Mouse (Mus musculus): ENCODE measurements around the gene Plcb3. TPM values are rescaled to one million over a fixed set of nuclear protein-coding genes. Genes with fewer than 3 reads are reported as not detected.

The Plcb3 gene
- polyA plus RNA-seq, 1 experiment from 2014 or later = 25.0 TPM

DNA sequence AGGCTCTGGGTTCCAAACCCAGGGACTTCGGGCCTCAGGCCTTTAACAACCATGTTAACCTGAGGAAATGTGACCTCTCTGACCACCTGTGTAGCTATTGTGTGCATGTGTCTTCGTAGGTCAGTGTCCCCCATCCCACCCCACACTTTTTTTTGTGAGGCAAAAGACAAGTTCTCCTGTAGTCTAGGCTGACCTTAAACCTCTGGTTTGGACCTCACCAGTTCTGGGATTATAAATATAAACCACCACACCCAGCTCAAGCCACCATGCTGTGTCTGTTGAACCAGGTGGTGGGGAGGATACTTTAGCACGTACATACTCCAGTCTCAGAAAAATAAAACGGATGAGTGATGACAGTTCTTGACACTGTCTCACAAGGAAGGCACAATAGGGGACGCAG is 26.3 kb downstream of the Plcb3 start:
- Histone ChIP-seq H3K36me3 (ENCODE audit: control insufficient read depth, insufficient read depth, low read length) (no peaks in the 10 kb centered on the region), H3K27ac (ENCODE audit: low read depth, low read length) (peak overlapping the region; percentile 97; the same call in 1 of the 2 replicates), H3K4me3 (ENCODE audit: low read depth, low read length) (peak overlapping the region; percentile 63), H3K9me3 (ENCODE audit: control insufficient read depth, low read length) (no peaks in the 10 kb centered on the region), H3K9ac (ENCODE audit: low read length) (peak overlapping the region; percentile 86), H3K4me2 (ENCODE audit: low read depth) (peak overlapping the region; percentile 81), H3K4me1 (ENCODE audit: control insufficient read depth, insufficient read depth, low read length) (peaks cover 10% of the 10 kb centered on the region), H3K27me3 (ENCODE audit: control insufficient read depth, insufficient read depth, low read length) (no peaks in the 10 kb centered on the region)
- no peak for ATAC-seq (ENCODE audit: insufficient read depth, low FRiP score, low TSS enrichment)
- DNase-seq (ENCODE audit: low spot score) = no peak
- 54% methylated on average over 5 of the region's 5 CpGs for WGBS

DNA sequence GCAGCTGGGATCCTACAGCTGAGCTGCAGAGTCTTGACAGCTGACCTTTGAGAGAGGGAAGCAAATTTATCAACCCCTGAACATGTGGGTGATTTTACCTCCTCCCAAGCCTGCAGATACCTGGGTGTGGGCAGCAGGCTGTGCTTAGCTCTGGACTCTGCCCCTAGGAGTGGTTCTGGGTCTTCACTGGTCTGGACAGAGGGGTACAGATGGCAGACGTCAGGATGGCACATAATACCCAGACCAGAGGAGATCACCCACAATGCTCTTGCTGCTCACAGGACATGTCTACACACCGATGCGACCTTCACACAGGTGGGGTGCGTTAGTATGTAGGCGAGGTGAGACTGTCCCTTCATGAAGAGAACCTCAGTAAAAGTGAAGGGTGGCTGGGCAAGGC is 26.7 kb downstream of the Plcb3 start:
- H3K4me1 ChIP-seq (ENCODE audit: control insufficient read depth, insufficient read depth, low read length) = peaks cover 10% of the 10 kb centered on the region
- no peaks in the 10 kb centered on the region for H3K27me3 ChIP-seq (ENCODE audit: control insufficient read depth, insufficient read depth, low read length)
- ATAC-seq (ENCODE audit: insufficient read depth, low FRiP score, low TSS enrichment) = no peak
- WGBS = 88% methylated on average over 5 of the region's 5 CpGs
- H3K27ac ChIP-seq (ENCODE audit: low read depth, low read length) = no peak overlapping the region
- H3K9me3 ChIP-seq (ENCODE audit: control insufficient read depth, low read length) = no peaks in the 10 kb centered on the region
- H3K36me3 ChIP-seq (ENCODE audit: control insufficient read depth, insufficient read depth, low read length) = no peaks in the 10 kb centered on the region
- DNase-seq (ENCODE audit: low spot score) = no peak
- no peak overlapping the region for H3K4me2 ChIP-seq (ENCODE audit: low read depth)
- no peak overlapping the region for H3K9ac ChIP-seq (ENCODE audit: low read length)
- no peak overlapping the region for H3K4me3 ChIP-seq (ENCODE audit: low read depth, low read length)

DNA sequence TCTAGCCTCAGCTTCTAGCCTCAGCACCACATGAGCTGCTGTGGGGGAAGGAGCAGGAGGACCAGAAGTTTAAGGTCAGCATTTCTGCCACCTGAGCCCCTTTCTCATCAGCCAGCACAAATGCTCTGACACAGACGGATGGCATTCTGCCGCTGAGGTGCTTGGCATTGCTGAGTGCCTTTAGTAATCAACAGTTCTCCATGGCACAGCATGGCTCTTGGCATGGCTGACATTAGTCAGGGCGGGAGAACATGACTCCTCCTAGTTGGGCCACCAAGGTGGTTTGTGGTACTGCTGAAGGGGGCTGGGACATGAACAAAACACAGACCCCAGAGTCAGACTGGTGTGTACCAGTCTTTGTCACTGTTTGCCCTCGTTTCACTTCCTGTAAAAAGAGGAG is 28.1 kb downstream of the Plcb3 start:
- no peaks in the 10 kb centered on the region for H3K36me3 ChIP-seq (ENCODE audit: control insufficient read depth, insufficient read depth, low read length)
- no peaks in the 10 kb centered on the region for H3K27me3 ChIP-seq (ENCODE audit: control insufficient read depth, insufficient read depth, low read length)
- no peak overlapping the region for H3K4me3 ChIP-seq (ENCODE audit: low read depth, low read length)
- H3K27ac ChIP-seq (ENCODE audit: low read depth, low read length) = no peak overlapping the region
- H3K9ac ChIP-seq (ENCODE audit: low read length) = no peak overlapping the region
- peaks cover 10% of the 10 kb centered on the region for H3K4me1 ChIP-seq (ENCODE audit: control insufficient read depth, insufficient read depth, low read length)
- ATAC-seq (ENCODE audit: insufficient read depth, low FRiP score, low TSS enrichment) (no peak), DNase-seq (ENCODE audit: low spot score) (no peak)
- H3K4me2 ChIP-seq (ENCODE audit: low read depth) = no peak overlapping the region
- H3K9me3 ChIP-seq (ENCODE audit: control insufficient read depth, low read length) = no peaks in the 10 kb centered on the region
- WGBS = 78% methylated on average over 4 of the region's 4 CpGs

DNA sequence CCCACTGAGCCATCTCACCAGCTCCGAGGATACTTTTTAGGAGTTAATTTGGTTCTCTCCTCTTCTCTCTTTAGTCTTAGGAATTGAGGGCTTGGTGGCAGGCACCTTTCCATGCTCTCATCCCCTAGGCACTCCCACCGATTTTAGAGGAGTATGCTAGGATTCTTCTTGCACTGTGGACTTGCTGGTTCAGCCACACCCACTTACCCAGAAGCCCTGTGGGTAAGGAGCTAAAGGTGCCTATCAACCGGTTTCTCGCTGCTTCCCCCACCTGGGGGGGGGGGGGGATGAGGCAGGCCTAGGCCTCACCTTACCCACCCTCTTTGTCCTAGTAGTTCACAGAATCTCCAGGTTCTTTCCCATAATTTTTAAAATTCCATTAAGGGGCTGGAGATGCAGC is 28.5 kb downstream of the Plcb3 start:
- H3K27ac ChIP-seq (ENCODE audit: low read depth, low read length) = no peak overlapping the region
- peaks cover 11% of the 10 kb centered on the region for H3K4me1 ChIP-seq (ENCODE audit: control insufficient read depth, insufficient read depth, low read length)
- whole genome bisulfite sequencing = 64% methylated on average over 4 of the region's 4 CpGs
- no peak overlapping the region for H3K4me3 ChIP-seq (ENCODE audit: low read depth, low read length)
- H3K4me2 ChIP-seq (ENCODE audit: low read depth) = no peak overlapping the region
- H3K27me3 ChIP-seq (ENCODE audit: control insufficient read depth, insufficient read depth, low read length) = no peaks in the 10 kb centered on the region
- DNase-seq (ENCODE audit: low spot score) (no peak), ATAC-seq (ENCODE audit: insufficient read depth, low FRiP score, low TSS enrichment) (no peak)
- H3K9ac ChIP-seq (ENCODE audit: low read length) = no peak overlapping the region
- no peaks in the 10 kb centered on the region for H3K36me3 ChIP-seq (ENCODE audit: control insufficient read depth, insufficient read depth, low read length)
- no peaks in the 10 kb centered on the region for H3K9me3 ChIP-seq (ENCODE audit: control insufficient read depth, low read length)

DNA sequence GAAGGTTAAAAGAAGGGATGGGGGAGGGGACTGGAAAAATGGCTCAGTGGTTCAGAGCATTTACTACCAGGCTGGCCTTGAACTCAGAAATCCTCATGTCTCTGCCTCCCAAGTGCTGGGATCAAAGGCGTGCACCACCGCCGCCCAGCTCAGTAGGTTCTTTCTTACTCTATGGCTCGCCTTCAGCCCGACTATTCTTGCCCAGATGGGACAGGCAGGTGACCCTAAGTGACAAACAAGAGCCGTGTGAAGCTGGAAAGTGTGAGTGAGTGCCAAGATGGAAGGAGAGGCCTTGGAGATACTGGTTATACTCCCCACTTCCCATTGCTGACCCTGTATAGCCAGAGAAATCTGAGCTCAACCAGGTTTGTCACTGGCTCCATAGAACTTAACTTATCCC is 32.6 kb downstream of the Plcb3 start:
- ATAC-seq (ENCODE audit: insufficient read depth, low FRiP score, low TSS enrichment) (no peak), DNase-seq (ENCODE audit: low spot score) (no peak)
- H3K9ac ChIP-seq (ENCODE audit: low read length) = no peak overlapping the region
- no peak overlapping the region for H3K27ac ChIP-seq (ENCODE audit: low read depth, low read length)
- H3K36me3 ChIP-seq (ENCODE audit: control insufficient read depth, insufficient read depth, low read length) = no peaks in the 10 kb centered on the region
- 93% methylated on average over 6 of the region's 6 CpGs for WGBS
- no peaks in the 10 kb centered on the region for H3K27me3 ChIP-seq (ENCODE audit: control insufficient read depth, insufficient read depth, low read length)
- no peaks in the 10 kb centered on the region for H3K9me3 ChIP-seq (ENCODE audit: control insufficient read depth, low read length)
- H3K4me1 ChIP-seq (ENCODE audit: control insufficient read depth, insufficient read depth, low read length) = peaks cover 15% of the 10 kb centered on the region
- no peak overlapping the region for H3K4me2 ChIP-seq (ENCODE audit: low read depth)
- H3K4me3 ChIP-seq (ENCODE audit: low read depth, low read length) = no peak overlapping the region

DNA sequence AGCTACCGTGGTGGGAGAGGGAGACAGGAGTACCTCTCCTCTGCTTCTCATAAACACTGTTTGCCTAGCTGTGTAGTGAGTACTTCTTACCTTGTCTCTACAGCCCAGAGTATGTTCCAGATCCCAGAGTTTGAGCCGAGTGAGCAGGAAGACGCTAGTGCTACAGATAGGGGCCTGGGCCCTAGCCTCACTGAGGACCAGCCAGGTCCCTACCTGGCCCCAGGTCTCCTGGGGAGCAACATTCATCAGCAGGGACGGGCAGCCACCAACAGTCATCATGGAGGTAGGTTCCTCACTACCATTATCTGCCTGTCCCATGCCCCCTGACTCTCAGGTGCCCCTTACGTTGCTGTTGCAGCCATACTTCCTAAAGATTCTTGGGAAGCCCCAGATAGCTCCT is 33.5 kb downstream of the Plcb3 start:
- 29% methylated on average over 5 of the region's 5 CpGs for whole genome bisulfite sequencing
- peaks cover 2% of the 10 kb centered on the region; the same call in 1 of the 2 replicates for H3K36me3 ChIP-seq (ENCODE audit: control insufficient read depth, insufficient read depth, low read length)
- peaks cover 15% of the 10 kb centered on the region for H3K4me1 ChIP-seq (ENCODE audit: control insufficient read depth, insufficient read depth, low read length)
- H3K9me3 ChIP-seq (ENCODE audit: control insufficient read depth, low read length) = no peaks in the 10 kb centered on the region
- no peak for ATAC-seq (ENCODE audit: insufficient read depth, low FRiP score, low TSS enrichment)
- no peak for DNase-seq (ENCODE audit: low spot score)
- peak overlapping the region; percentile 100 for H3K4me2 ChIP-seq (ENCODE audit: low read depth)
- H3K9ac ChIP-seq (ENCODE audit: low read length) = peak overlapping the region; percentile 52
- H3K27me3 ChIP-seq (ENCODE audit: control insufficient read depth, insufficient read depth, low read length) = no peaks in the 10 kb centered on the region
- H3K27ac ChIP-seq (ENCODE audit: low read depth, low read length) = 0 out of 2 replicates have a peak overlapping the region, but pooled peaks have one; percentile 78
- H3K4me3 ChIP-seq (ENCODE audit: low read depth, low read length) = peak overlapping the region; percentile 49

DNA sequence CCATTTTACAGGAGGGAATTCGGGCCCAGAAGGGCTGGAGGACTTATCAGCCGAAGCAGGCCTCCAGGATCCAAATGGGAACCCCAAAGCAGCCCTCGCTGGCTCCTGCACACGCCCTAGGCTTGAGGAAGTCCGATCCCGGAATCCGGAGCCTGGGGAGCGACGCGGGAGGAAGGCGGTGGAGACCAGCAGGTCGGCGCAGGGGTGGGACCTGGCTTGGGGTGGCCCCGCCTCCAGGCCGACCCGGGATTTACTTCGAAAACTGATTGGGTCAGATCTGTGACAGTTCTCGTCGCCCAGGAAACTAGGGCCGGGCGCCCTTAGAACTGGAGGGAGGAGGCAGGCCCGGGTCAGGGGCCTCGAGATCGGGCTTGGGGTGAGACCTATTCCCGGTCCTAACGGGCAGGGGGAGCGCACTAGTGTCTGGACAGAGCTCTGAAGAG is 34.0 kb downstream of the Plcb3 start, which contains the start of gene Gpr137:
Gene Gpr137 (minus strand): TSS at position 232 of the 443 bp plus-strand sequence.
- no peaks in the 10 kb centered on the region for H3K27me3 ChIP-seq (ENCODE audit: control insufficient read depth, insufficient read depth, low read length)
- DNase-seq (ENCODE audit: low spot score) (peak; percentile 90), ATAC-seq (ENCODE audit: insufficient read depth, low FRiP score, low TSS enrichment) (peak; percentile 84)
- peaks cover 2% of the 10 kb centered on the region; the same call in 1 of the 2 replicates for H3K36me3 ChIP-seq (ENCODE audit: control insufficient read depth, insufficient read depth, low read length)
- peak within 1 kb of the TSS; percentile 52 for H3K9ac ChIP-seq (ENCODE audit: low read length)
- WGBS = under 1% methylated on average over 27 of the region's 27 CpGs
- peak within 1 kb of the TSS; percentile 100 for H3K4me2 ChIP-seq (ENCODE audit: low read depth)
- no peaks in the 10 kb centered on the region for H3K9me3 ChIP-seq (ENCODE audit: control insufficient read depth, low read length)
- H3K4me3 ChIP-seq (ENCODE audit: low read depth, low read length) = peak within 1 kb of the TSS; percentile 49
- peak within 1 kb of the TSS; percentile 78 for H3K27ac ChIP-seq (ENCODE audit: low read depth, low read length)
- H3K4me1 ChIP-seq (ENCODE audit: control insufficient read depth, insufficient read depth, low read length) = peaks cover 15% of the 10 kb centered on the region

DNA sequence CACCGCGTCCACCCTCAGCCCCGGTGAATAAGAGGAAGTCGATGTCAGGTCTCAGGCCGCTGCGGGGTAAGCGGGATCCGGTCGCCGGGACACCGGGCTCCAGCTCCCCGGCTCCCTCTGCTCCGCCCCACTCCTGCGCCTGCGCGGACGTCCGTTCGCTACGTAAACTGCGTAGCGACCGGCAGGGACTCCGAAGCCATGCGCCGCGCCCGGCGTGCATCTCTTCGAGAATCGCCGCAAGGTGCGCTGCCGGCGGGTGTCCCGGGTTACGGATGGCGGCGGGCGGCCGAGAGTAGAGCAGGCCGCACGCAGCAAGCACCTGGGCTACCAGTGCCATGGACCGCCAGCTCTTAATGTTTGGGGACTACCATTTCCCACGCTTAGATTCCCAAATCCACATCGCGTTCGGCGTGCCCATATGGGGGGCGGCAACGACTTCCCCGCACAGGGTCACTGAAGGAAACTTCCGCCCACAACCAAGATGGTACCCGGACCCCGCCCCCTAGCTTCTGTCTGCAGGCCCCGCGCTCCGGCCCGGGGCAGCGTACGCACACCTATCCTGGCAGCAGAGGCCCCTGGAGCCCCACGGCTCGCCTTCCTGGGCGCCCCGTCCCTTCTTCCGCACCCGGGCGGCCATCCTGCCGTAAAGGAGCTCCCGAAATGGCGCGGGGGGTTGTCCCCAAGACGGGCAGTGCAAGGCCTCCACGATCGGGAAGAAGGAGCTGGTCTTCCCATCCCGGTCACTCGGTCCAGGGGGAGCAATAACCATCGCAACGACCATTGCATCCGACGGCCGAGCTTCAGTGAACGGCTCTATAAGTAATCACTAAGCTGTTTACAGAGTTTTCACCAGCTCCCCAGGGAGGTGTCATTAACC is 34.7 kb downstream of the Plcb3 start, which contains the start of gene Bad:
Gene Bad (plus strand): TSS at position 490 of the 877 bp plus-strand sequence.
- Histone ChIP-seq H3K4me1 (ENCODE audit: control insufficient read depth, insufficient read depth, low read length) (peaks cover 15% of the 10 kb centered on the region), H3K9ac (ENCODE audit: low read length) (peak within 1 kb of the TSS; percentile 52), H3K27me3 (ENCODE audit: control insufficient read depth, insufficient read depth, low read length) (no peaks in the 10 kb centered on the region), H3K36me3 (ENCODE audit: control insufficient read depth, insufficient read depth, low read length) (peaks cover 2% of the 10 kb centered on the region; the same call in 1 of the 2 replicates), H3K27ac (ENCODE audit: low read depth, low read length) (peak within 1 kb of the TSS; percentile 78), H3K9me3 (ENCODE audit: control insufficient read depth, low read length) (no peaks in the 10 kb centered on the region), H3K4me2 (ENCODE audit: low read depth) (peak within 1 kb of the TSS; percentile 100), H3K4me3 (ENCODE audit: low read depth, low read length) (peak within 1 kb of the TSS; percentile 49)
- ATAC-seq (ENCODE audit: insufficient read depth, low FRiP score, low TSS enrichment) = peak; percentile 82
- DNase-seq (ENCODE audit: low spot score) = peak; percentile 97
- under 1% methylated on average over 83 of the region's 83 CpGs for WGBS

Measured in neural tube, embryonic 11.5 days (tissue).